Mouse (Mus musculus) gastrocnemius, postnatal 10 days (tissue): Measurements from ENCODE around the gene Ptprz1. TPM values are rescaled to one million over a fixed set of nuclear protein-coding genes. Genes with fewer than 3 reads are reported as not detected.
"Not testable (repeated sequence)": the region's sequence is repeated elsewhere in the genome, so short reads cannot be mapped to it uniquely, and the experiment has no call there.

ENCODE experiments used
- DNase-seq: peaks from one replicate; pipeline ENCODE4 v3.0.0; 2021; ENCODE audit warnings: mixed read lengths
- total RNA-seq, 2 experiments: library from RNA; stranded (reverse); gene quantifications; 2 replicates each; pipeline ENCODE4 v1.2.3; 2021

The Ptprz1 gene
- total RNA-seq, 2 experiments from 2014 or later: 2.3 to 5.2 TPM

GRCm38 (mm10) chr6:23003152-23003551, 127.8 kb downstream of the Ptprz1 start:
- no peak for DNase-seq

GRCm38 (mm10) chr6:23014988-23015613, 139.8 kb downstream of the Ptprz1 start:
- no peak for DNase-seq

DNA sequence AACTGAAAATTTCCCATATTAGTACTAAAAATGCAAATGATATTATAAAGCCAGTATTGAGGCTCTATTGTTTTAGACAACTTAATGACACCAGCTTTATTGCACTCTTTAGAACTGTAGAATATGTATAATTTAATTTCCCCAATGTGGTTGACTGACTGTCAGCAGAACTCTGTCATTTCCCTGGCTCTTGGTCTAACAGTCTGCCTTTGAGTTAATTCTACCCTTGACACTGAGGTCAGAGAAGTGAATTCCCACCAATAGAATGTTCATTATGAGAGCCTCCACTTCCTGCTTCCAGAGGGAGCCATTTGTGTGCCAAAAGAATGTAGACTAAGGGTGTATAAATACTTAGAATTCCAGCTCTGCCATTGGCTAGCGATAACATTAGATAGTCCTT, 152.9 kb downstream of the Ptprz1 start:
- DNase-seq: no peak

- DNase-seq: no peak
These were observed 173.5 kb downstream of the Ptprz1 start for GRCm38 (mm10) chr6:23048836-23049235.

DNA sequence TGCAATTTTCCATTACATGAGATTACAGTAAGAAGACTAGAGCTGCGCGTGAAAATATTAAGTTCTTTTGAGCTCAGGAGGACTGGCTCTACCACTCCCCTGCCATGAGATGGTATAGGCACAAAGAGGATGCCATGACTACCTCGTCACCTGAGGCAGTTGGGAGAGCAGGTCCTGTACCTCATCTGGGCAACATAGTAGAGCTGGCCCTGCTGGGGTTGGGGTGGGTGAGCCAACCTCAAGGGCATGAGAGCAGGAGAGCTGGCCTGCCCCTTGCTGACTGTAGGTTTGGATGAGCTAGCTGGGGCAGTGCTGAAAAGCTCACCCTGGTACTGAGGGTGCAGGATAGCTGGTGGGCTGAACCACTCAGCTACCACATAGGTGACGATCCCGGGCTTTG, 180.4 kb downstream of the Ptprz1 start:
- no peak for DNase-seq

- no peak for DNase-seq
These were observed 200.8 kb downstream of the Ptprz1 start for GRCm38 (mm10) chr6:23076060-23076459.

DNA sequence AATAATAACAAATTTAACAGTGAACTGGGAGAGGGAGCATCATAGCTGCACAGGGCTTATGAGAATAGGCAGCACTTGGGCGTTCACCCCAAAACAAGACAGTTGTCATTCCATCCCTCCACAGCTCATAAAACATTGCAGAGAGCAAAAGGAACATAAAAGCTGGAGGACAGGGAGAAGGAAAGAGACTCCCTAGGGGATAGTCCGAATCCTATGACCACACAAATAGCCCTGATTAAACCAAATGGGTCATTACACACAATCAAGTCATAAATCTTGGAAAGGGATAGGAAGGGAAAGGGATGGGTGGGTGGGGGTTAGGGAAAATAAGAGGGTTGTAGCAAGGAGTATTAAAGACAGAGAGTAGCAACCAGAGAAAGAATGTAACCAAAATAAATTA, 203.0 kb downstream of the Ptprz1 start:
- no peak for DNase-seq

GRCm38 (mm10) chr6:23079991-23080680, 204.8 kb downstream of the Ptprz1 start:
- no peak for DNase-seq

DNA sequence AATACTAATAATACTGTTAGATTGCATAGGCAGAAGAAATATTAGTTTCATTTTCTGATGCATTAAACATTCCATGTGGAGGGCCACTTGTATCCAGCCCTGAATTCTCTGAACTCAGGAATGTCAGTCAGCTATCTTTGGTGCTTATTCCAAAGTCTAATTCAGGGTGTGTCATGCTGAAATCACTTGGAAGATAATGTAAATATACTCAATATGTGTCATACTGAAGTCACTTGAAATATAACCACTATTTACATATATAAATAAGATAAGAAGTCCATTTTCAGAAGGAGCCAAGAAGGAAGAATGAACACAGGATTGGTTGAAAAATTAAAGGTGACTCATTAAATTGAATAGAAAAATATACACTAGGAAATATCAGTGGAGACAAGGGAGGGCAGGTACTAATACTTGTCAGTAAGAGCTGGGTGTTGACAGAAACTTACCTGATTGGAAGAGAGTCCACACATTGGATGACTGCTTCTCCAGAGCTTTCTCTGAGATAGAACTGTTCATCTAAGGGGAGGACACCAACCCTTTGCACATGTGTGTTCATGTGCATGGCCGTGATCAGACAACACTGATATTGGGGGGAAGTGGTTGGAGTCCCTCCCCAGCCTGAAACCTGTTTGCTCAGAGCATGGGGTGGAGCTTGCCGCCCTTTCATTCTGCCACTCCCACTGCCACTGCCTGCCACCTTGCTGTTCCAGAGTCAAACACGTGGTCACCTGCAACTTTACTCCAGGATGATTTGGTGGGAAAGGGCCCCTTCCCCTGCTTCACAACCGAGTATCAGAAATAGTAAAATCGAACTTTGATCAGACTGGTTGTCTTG, 209.5 kb downstream of the Ptprz1 start:
- no peak for DNase-seq

DNA sequence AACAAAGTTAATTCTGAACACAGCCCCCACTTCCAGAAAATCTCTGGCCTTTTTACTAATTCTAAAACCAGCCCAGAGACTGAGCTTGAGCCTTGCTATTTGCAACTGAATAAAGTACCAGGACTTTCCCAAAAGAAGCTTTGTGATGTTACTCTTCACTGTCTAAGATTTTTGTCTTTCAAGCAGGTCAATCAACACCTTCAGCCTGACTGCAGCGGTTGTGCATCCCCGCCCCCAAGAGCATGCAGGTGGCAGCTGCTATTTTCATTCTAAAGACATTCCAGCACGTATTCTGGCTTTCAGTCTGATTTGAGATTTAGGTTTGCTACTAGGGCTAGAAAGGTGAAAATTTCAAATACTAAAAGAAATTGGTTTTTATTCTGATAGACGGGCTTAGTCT, 214.0 kb downstream of the Ptprz1 start:
- DNase-seq: not testable (repeated sequence)

DNA sequence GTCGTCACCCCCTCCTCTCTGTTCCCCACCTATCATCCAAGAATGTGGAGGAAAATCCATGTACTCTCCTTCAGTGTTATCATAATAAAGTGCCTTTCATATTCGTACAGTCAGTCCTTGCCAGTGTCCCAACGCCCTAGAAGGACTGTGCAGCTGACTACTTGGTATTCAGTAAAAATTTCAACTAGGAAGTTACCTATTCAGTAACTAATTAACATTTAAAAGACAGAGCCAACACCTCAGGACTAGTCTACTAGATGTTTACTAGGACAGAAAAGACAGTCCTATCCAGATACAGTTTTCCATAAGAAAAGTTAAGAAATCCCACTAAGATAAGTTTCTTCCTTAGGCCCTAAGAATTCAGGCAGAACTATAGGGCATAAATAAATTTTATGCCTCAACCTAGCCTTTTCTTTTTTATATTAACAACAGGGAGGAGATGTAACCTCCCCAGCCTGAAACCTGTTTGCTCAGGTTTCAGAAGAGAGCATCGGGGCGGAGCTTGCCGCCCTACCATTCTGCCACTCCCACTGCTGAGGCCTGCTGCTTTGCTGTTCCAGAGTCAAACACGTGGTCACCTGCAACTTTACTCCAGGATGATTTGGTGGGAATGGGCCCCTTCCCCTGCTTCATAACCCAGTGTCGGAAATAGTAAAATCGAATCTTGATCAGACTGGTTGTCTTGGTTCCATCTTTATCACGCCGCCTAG, 215.2 kb downstream of the Ptprz1 start:
- DNase-seq: not testable (repeated sequence)
